Mouse (Mus musculus) stomach, postnatal 0 days (tissue): ENCODE data around the gene Adamts4.

Experiments used
- CTCF ChIP-seq: IDR thresholded peaks from 2 replicates; pipeline ENCODE4 v1.5.1; 2016; ENCODE audit warnings: antibody characterized with exemption, low read depth, mild to moderate bottlenecking, moderate library complexity
- EP300 ChIP-seq: optimal IDR thresholded peaks from 2 replicates; pipeline ENCODE3; 2016; ENCODE audit warnings: antibody characterized with exemption

DNA sequence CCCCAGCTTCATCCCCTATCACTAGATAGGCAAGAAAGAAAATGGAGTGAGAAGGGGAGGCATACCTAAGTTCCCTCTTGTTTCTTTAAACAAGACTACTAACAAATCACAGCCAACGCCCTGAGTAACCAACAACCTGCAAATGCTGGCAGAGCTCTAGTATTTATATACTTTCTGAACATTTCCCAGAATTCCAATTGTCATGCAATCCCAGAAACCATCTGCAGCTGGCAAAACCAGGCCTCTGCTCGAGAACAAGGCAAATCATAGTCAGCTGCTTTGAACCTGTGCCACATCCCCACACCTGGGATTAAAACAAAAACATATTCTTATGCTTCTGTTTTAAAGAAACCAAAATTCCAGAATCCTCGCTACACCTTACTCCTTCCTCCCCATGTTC is 43.1 kb downstream of the Adamts4 start:
- TF ChIP-seq CTCF (no peak), EP300 (no peak)
